22 mouse cellular contexts compared by ENCODE assay signal in genomic region chr14:40915838-40916237, GRCm38 (mm10). TPM values are rescaled to one million over a fixed set of nuclear protein-coding genes. Genes with fewer than 3 reads are reported as not detected.
DNase-seq lines count a peak whose midpoint lies in the region; ATAC-seq and TF ChIP-seq lines count a peak whose summit lies in the region.
"Had no signal": no experiment of that assay in that cellular context is flagged by ENCODE, and none has a peak within 500 bp of the region (broad histone marks: within the 10 kb centered on the region; RNA-seq: fewer than 3 reads in every experiment).

No protein-coding gene starts in this region.

- TF ChIP-seq CTCF in kidney, postnatal 0 days (IDR thresholded peaks at IDR 0.05; ENCODE audit: low read depth): no peak

- H3K36me3 ChIP-seq in heart, embryonic 12.5 days: peaks cover 42% of the 10 kb centered on the region
- peaks cover 37% of the 10 kb centered on the region for H3K36me3 ChIP-seq in kidney, postnatal 0 days (ENCODE audit: insufficient read depth, low read length)

- ATAC-seq in heart, embryonic 12.5 days (ENCODE audit: insufficient number of reproducible peaks, low FRiP score): peak; percentile 20; the same call in 1 of the 2 replicates
- no peak for ATAC-seq in kidney, postnatal 0 days (replicated peaks; ENCODE audit: low FRiP score, low read depth)
- ATAC-seq: CD4-positive, CD25-positive, alpha-beta regulatory T cell, adult 4 months; forebrain, embryonic 16.5 days had no signal

- no peak overlapping the region for H3K27ac ChIP-seq in heart, embryonic 12.5 days (ENCODE audit: poor library complexity, severe bottlenecking)
- H3K27ac ChIP-seq in kidney, postnatal 0 days: 0 out of 2 replicates have a peak overlapping the region, but pooled peaks have one; percentile 63
- H3K27ac ChIP-seq: embryonic facial prominence, embryonic 13.5 days; forebrain, embryonic 12.5 days; hindbrain, embryonic 10.5 days; hindbrain, embryonic 14.5 days had no signal

- H3K9me3 ChIP-seq in heart, embryonic 12.5 days (replicated peaks): no peaks in the 10 kb centered on the region
- no peaks in the 10 kb centered on the region for H3K9me3 ChIP-seq in kidney, postnatal 0 days (replicated peaks; ENCODE audit: low read length)
- H3K9me3 ChIP-seq: embryonic facial prominence, embryonic 13.5 days; forebrain, embryonic 12.5 days; heart, embryonic 15.5 days; hindbrain, embryonic 10.5 days had no signal

- H3K4me1 ChIP-seq in heart, embryonic 12.5 days (replicated peaks): peaks cover 44% of the 10 kb centered on the region
- H3K4me1 ChIP-seq in kidney, postnatal 0 days (replicated peaks; ENCODE audit: insufficient read depth, low read length): peaks cover 13% of the 10 kb centered on the region; the same call in 1 of the 2 replicates
- H3K4me1 ChIP-seq: forebrain, embryonic 12.5 days had no signal

- no peak overlapping the region for H3K9ac ChIP-seq in heart, embryonic 12.5 days
- no peak overlapping the region for H3K9ac ChIP-seq in kidney, postnatal 0 days (ENCODE audit: low read depth, low read length)
- H3K9ac ChIP-seq: forebrain, embryonic 12.5 days; heart, embryonic 15.5 days; hindbrain, embryonic 14.5 days had no signal

- WGBS in heart, embryonic 12.5 days: 43% methylated on average over 8 of the region's 8 CpGs
- 75% methylated on average over 8 of the region's 8 CpGs for WGBS in kidney, postnatal 0 days

- peak; percentile 24 for DNase-seq in adrenal gland, adult 8-10 months
- DNase-seq in adrenal gland, postnatal 14 days: no peak
- DNase-seq in heart, postnatal 10 days: no peak
- no peak for DNase-seq in kidney, postnatal 0 days (ENCODE audit: low spot score)
- no peak for DNase-seq in kidney, adult 11 months
- peak; percentile 41 for DNase-seq in testis, postnatal 14 days (ENCODE audit: low spot score)
- DNase-seq in testis, postnatal 10 days (ENCODE audit: low spot score): no peak
- DNase-seq: adrenal gland, postnatal 25 days; B cell, adult 2 months; cerebellum, adult 18-20 months; cerebellum, adult 9-11 months; cerebellum, postnatal 36 days; gastrocnemius, postnatal 25 days had no signal

- no peak overlapping the region for H3K4me3 ChIP-seq in heart, embryonic 12.5 days
- no peak overlapping the region for H3K4me3 ChIP-seq in kidney, postnatal 0 days (replicated peaks; ENCODE audit: low read depth, low read length)
- H3K4me3 ChIP-seq: embryonic facial prominence, embryonic 13.5 days; forebrain, embryonic 12.5 days; heart, embryonic 15.5 days; hindbrain, embryonic 10.5 days had no signal

- no peak overlapping the region for H3K4me2 ChIP-seq in heart, embryonic 12.5 days
- H3K4me2 ChIP-seq in kidney, postnatal 0 days (ENCODE audit: low read length): no peak overlapping the region
- H3K4me2 ChIP-seq: embryonic facial prominence, embryonic 13.5 days; forebrain, embryonic 12.5 days; heart, embryonic 15.5 days; hindbrain, embryonic 14.5 days had no signal

- intact Hi-C loops in heart, postnatal 10 days (cut with DNase I): no loop called here

- no peaks in the 10 kb centered on the region for H3K27me3 ChIP-seq in heart, embryonic 12.5 days (replicated peaks)
- no peaks in the 10 kb centered on the region for H3K27me3 ChIP-seq in kidney, postnatal 0 days (ENCODE audit: insufficient read depth, low read length)
- H3K27me3 ChIP-seq: embryonic facial prominence, embryonic 13.5 days; forebrain, embryonic 12.5 days; heart, embryonic 15.5 days had no signal

RNA-seq across cellular contexts. Expression of gene Sh2d4b, which starts 22.8 kb away (rescaled TPM):
- 1 to 10 TPM; 1.6 to 2.7 (median 2.4) TPM for total RNA-seq in adrenal gland, adult 8-10 months (2022)
- total RNA-seq in adrenal gland, postnatal 14 days (2021): 1.4 and 3.0 TPM in 2 replicates
- 0.50 and 0.82 TPM in 2 replicates for polyA plus RNA-seq in heart, embryonic 12.5 days (2016; fragmentation: Nextera tagmentation; extraction: Ambion mirVana)
- 1 to 10 TPM in 1 of 2 experiments, under 1 TPM in 1; 0.57 to 1.2 TPM for total RNA-seq in heart, postnatal 10 days (2021)
- 0.72 and 1.0 TPM in 2 replicates for polyA plus RNA-seq in kidney, postnatal 0 days (2015; fragmentation: Nextera tagmentation; extraction: Ambion mirVana)
- total RNA-seq: granulocyte monocyte progenitor cell, adult 5-6 weeks had no signal

RNA-seq across cellular contexts. Expression of gene Tspan14, which starts 50.8 kb away (rescaled TPM):
- 10 to 100 TPM; 31.2 to 34.6 (median 33.0) TPM for total RNA-seq in adrenal gland, adult 8-10 months (2022)
- total RNA-seq in adrenal gland, postnatal 14 days (2021): 43.8 and 47.6 TPM in 2 replicates
- polyA plus RNA-seq in heart, embryonic 12.5 days (2016; fragmentation: Nextera tagmentation; extraction: Ambion mirVana): 43.2 and 46.7 TPM in 2 replicates
- 10 to 100 TPM; 28.1 to 30.4 TPM for total RNA-seq in heart, postnatal 10 days (2021)
- 93.4 and 102 TPM in 2 replicates for polyA plus RNA-seq in kidney, postnatal 0 days (2015; fragmentation: Nextera tagmentation; extraction: Ambion mirVana)

Comparison
In these comparisons a context has a peak if more than half of its experiments do, and no peak if none do; other contexts are left out.
1. DNase-seq: peak in adrenal gland, adult 8-10 months (single experiment) and testis, postnatal 14 days (single experiment); none in adrenal gland, postnatal 14 days (single experiment), heart, postnatal 10 days (0 of 2), kidney, postnatal 0 days (single experiment), kidney, adult 11 months (single experiment) and testis, postnatal 10 days (single experiment).